Mouse (Mus musculus) 3T3-L1 (cell line): ENCODE results near the gene Cuedc2.

Experiments used
- DNase-seq: peaks from one replicate; pipeline ENCODE4 v3.0.0-alpha.2; 2015; ENCODE audit warnings: low read depth, low spot score

The Cuedc2 gene

DNA sequence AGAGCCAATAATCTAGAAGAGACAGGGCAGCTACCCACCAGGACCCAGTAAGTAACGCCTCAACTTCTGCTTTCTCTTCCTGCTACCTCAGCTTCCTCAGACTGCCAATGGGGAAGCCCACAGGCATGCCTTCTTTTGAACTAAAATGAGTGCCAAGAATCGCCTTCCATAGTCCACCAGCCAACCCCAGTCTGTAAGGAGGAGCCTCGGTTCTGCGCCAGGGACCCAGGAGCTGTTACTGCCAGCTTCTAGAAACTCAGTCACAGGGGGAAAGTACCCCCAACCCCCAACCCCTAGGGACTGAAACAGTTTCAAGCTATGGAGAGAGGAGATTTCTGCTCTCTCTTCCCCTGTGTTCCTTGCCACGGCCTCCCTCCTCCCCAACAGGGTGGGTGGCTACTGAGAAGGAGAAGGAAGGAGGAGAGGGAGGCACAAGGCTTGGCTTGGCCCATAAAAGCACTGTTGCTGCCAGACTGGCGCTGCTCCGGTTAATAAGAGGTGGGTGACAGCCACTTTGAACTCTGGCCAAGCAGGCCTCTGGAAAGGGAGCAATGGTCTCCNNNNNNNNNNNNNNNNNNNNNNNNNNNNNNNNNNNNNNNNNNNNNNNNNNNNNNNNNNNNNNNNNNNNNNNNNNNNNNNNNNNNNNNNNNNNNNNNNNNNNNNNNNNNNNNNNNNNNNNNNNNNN, 927 bp upstream of the Cuedc2 start:
- peak; percentile 75 for DNase-seq

DNA sequence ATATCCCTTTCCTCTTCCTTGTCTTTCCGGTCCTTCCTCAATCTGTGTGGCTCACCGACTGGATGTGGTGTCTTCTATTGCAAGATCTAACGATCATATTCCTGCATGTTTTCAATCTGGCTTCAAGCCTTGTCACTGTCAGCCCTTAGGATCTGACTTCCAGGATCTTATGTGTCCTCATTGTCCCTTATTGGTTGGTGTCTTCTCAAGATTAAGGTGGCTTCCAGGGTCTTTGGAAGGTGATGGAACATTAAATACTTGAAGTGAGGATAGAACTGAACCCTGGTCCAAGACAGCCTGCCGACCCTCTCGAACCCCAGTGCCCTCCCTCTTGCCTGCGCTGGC, 412 bp upstream of the Cuedc2 start:
- DNase-seq: no peak

DNA sequence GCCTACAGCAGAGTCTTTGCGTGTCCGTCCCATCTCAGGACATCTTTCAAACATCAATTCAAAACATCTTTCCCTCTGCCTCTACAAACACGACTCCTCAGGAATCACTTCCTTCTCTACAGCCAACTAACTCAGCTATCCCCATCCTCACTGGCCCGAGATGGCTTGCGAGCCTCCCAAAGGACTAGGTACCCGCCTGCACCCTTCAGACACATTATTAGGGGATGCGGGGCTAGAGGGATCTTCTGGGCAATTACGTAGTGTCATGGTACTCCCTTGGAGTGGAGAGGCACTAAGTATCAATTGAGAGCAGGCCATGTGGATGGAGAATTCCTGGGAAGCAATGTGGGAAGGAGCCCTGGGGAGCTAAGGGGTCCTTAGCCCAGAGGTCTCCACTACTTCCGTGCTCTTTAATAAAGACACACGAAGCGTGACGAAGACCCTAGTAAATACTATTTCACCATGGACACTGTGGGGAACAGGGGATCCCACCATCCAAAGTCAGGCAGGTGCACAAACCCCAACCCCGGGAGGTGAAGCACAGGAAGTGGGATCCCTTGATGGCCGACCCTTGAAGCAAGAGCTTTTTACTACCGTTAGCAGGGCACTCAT, 677 bp downstream of the Cuedc2 start:
- no peak for DNase-seq

DNA sequence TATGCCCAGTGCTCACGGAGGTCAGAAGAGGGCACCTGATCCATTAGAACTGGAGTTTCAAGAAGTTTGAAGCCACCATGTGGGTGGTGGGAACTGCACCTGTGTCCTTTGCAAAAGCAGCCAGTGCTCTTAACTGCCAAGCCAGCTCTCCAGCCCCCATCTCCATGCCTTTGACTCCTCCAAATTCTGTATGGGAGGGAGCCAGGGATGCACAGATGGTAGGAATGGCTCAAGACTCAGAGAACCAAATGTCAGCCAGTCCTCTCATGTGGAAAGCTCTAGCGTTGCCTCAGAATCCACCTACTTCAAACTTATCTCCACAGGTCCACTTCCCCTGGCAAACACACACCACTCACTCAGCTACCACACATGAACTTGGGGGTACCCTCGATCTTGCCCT, 4.6 kb downstream of the Cuedc2 start:
- no peak for DNase-seq

DNA sequence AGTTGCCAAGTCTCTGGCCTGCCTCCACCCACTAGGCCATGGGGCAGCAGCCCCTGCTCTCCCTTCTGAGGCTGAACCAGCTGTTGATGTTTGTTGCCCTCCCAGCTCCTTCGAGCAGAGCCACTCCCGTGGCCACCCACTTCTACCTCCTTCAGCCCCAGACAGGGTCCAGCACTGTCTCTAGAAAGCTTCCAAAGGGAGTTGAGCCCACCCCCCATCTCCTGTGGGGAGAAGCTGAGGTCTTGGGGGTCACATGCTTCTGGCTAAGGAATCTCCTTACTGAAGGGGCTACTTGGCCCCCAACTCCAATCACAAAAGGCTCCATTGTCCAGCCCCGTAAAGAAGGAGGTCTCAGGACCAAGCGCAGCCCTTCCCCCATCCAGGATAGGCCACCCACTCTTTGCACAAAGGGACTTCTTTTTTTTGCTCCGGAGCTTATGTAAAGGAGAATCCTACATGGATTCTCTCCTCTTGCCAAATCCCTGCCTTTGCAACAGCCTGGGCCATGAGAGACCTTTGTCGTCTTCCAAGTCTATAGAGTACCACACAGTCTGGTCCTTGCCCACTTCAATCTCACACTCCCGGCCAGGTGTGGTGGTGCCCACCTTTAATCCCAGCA, 5.7 kb downstream of the Cuedc2 start:
- DNase-seq: no peak

DNA sequence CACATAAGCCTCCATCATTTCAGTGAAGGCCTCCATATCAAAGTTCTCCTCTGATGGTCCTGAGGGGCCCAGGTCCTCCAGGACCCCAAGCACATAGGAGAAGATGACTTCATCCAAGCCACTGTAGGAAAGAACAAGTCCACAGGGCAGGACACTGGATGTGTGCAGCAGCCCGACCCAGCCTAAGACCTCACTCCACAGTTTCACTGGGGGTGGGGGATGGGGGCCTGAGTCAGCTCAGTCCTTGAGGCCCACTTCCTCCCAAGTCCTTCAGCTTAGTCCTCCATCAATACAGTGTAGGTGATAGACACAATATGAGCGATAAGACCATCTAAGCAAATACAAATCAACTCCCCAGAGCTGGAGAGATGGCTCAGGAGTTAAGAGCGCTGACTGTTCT, 6.6 kb downstream of the Cuedc2 start:
- DNase-seq: no peak

DNA sequence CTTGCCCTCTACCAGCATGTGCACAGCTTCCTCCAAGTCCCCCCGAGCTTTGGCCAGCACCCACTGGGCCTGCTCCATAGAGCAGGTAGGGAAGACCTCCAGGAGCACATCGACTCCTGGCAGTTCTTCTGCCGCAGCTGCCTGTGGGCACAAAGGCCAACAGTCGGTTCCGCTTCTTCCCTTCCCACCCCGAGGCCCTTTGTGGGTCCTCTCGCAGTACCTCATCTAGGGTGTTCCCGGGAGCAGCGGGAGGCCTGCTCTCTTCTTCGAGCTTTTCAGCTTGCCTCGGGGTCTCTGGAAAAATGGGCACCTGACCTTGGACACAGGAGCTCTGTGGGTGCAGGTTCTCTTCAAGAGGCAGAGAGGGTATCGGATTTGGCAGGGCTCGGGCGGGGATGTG, 7.2 kb downstream of the Cuedc2 start:
- no peak for DNase-seq

DNA sequence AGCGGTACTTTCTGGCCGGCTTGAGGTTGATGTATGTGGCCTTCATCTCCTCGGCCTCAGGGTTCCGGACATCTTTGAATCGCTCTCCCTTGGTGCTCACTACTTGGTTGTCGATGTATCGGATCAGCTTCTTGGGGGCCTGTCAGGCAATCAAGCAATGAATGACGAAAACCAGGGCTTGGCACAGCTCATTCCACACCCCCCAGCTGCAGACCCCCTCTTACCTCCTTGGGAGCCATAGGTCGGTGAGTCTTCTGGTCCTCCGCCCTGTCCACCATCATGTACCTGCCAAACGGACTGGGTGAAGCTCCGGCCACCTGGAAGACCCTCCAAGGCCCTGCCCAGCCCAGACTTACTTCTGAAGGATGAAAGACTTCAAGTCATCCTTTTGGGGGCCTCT, 7.8 kb downstream of the Cuedc2 start:
- no peak for DNase-seq

DNA sequence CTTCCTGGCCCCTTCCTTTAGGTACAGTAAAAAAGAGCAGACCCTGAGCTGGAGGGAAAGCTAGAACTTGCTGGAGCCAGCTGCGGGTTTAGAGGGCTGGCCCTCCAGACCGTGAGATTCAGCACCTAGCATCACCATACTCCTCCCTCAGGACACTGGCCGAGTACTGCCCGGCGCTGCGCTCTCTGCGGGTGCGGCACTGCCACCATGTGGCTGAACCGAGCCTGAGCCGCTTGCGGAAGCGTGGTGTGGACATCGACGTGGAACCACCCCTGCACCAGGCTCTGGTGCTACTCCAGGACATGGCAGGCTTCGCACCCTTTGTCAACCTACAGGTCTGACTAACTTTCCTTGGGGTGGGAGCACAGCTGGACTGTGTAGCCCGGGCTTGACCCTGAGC, 8.6 kb downstream of the Cuedc2 start:
- peak; percentile 94 for DNase-seq

DNA sequence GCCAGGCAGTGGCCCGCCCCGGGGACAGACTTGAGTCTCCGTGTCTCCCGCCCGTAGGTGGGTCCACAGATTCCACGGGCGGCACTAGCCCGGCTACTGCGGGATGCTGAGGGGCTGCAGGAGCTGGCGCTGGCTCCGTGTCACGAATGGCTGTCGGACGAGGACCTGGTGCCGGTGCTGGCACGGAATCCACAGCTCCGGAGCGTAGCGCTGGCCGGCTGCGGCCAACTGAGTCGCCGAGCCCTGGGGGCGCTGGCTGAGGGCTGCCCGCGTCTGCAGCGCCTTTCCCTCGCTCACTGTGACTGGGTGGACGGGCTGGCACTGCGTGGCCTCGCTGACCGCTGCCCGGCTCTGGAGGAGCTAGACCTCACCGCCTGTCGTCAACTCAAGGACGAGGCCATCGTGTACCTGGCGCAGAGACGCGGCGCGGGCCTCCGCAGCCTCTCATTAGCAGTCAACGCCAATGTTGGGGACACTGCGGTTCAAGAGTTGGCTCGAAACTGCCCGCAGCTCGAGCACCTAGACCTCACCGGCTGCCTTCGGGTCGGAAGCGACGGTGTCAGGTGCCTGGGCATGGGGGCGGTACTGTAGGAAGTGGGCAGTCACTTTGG, 9.4 kb downstream of the Cuedc2 start:
- peak; percentile 36 for DNase-seq

DNA sequence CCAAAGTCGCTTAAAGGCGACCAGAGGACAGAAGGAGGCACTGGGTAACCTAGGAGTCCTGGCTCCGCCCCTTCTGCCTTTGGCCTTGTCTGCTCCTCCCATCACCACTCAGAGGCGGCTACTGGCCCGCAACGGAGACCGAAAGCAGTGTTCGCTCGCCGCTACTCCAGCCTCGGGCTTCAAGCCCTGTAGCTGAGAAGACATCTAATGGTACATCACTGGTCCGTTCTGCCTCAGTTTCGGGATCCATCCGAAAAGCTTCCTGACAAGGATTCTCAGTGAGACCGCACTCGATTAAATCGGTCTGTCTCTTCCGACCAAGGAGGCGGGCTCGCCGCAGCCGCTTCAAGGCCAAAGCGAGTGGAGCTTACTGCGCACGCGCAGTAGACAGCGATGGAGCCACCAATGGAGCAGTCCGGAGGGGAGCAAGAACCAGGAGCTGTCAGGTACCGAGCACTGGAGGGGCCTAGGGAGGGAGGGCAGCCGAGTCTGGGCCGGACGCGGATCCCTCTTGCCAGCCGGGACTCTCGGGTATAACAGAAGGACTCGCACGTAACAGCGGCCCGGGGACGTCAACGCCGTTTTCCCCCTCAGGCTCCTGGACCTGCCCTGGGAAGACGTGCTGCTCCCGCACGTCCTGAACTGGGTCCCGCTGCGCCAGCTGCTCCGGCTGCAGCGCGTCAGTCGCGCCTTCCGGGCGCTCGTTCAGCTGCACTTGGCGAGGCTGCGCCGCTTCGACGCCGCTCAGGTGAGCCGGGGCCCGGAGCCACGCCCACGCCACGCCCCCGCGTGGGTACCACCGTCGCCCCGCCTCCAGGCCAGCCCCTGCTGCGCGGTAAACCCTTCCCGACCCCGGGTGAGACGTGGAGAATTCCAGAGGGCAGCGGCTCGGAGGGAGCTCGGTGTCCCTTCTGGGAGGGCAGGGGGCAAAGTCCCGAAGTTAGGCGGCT, 10.1 kb downstream of the Cuedc2 start, which contains the start of gene Fbxl15:
Gene Fbxl15 (plus strand): TSS at position 104 of the 950 bp plus-strand sequence.
- DNase-seq: peak; percentile 98

DNA sequence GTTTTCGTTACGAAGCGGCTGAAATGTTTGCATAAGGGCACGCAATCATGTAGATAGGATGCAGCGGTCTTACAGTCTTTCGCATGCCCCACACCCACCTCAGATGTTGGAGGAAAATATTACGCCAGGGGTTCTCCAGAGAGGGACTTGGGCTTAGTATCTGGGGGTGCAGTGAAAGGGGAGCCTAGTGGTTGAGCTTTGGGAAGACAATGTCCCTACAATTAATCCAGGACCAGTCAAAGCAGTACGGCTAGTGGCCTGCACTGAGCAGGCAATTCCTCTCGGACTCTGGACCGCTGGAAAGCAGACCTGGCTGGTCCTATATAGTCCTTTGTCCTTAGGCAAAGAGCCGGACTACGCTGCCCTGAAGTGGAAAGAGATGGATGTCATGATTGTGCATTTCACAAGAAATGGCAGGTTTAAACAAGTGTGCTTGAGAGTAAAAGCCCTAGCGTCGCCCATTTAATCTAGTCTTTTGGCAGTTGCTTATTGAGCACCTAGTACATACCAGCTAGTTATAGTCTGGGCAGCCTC, 10.9 kb downstream of the Cuedc2 start:
- no peak for DNase-seq

DNA sequence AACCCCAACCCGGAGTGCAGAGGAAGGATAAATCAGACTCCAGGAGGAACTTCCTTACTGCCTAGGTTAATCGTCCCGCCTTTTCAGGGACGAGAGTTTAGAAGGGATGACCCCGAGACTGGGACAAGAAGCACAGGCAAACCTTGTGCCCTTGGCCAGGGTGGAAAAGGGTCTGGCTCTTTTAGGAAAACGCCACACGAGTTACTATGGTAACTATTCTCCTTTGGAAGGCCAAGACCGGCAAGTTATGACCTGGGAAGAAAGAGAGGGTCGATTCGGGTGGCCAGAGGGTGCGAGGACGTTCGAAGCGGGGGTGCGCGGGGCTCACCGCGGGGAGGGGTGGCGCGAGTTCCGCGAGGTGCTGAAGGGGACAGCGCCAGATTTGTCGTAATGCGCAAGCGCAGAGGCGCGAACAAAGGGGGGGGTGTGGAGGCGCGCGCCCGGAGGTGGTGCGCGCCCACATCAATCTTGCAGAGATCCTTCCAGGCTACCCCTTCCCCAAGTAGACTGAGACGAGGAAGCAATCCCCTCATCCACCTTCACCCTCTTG, 11.7 kb downstream of the Cuedc2 start, which contains the start of gene Psd:
Gene Psd (minus strand): TSS at position 401 of the 550 bp plus-strand sequence.
- no peak for DNase-seq

DNA sequence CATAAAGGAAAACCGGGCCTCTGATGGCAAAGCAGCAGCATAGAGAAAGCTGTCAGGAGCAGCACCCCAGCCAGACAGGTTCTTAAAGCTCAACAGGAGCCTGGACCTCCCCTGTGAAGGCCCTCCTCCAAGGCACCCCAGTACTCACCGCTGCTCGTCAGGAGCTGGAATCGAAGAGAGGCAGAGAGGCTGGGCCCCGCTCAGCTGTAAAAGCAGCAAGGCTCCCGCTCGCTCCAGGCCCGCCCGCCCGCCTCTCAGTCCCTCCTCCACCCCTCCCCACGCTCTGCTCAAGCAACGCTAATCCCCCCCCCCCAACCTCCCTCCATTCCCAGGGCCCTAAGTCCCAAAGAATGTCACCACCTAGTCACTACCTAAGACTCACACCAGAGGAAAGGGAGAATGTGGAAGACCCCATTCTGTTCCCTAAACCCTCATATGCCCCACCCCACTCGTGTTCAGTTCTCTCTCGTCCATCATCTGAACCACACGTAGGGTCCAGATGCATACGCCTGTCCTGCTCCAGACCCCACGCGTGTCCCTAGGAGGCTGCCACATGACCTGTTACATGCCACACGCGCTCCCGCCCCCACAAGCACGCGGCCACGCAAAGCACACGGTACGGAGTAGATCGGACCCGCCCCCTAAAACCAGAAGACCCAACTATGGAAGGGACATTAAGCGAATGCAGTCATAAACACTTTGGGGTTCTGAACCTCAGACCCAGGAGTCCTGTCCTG, 12.3 kb downstream of the Cuedc2 start:
- DNase-seq: no peak

DNA sequence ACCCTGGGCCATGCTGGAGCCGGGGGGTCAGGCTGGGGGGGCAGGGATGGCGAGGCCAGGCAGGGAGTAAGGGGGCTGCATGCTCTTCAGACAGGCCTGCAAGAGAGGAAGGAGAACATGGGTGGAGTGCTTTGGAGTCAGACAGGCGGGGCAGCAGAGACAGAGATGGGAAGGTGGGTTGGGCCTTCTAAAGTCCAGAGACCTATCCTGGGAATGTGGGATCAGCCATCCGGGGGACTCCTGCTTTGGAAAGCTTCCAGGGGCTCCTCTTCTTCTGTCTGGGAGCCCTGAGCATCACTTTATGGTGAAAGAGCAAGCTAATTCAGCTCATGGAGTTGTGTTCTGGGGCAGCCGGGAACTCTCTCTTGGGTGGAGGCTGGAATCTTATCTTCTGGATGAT, 13.6 kb downstream of the Cuedc2 start:
- DNase-seq: no peak

DNA sequence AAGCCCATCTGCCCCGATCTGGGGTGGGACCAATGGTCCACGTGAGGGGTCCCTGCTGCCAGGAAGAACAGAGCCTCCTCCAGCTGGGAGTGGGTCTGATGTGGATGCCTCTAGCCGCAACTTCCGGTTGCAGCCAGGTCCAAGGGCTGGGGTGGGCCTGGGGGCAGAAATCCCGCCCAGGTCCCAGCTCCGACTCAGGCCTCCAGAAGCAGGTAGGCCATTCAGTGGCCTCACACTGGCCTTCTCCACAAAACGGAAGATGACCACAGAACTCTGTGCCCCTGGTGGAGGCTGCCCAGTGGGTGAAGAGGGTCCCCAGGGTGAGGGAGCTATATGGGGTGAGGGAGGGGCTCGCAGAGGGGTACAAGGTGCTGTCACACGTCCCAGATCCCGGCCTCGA, 14.1 kb downstream of the Cuedc2 start:
- DNase-seq: no peak

DNA sequence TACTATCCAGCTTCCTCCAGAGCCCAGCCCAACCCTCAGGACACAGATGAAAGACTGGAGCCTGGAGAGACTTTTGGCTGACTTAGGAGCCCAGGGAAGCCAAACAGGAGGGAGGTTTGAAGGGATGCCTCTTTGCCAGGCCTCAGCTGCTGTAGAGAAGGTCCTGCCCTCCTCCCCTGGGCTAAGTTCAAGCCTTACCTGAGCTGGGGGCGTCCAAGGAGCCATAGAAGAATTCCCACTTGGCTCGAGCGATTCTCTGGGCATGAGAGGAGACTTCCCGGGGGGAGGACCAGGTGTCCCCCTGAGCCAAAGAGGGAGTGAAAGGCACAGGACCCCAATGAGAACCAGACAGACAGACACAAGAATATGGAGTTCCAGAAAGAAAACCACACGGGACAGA, 14.8 kb downstream of the Cuedc2 start:
- no peak for DNase-seq

DNA sequence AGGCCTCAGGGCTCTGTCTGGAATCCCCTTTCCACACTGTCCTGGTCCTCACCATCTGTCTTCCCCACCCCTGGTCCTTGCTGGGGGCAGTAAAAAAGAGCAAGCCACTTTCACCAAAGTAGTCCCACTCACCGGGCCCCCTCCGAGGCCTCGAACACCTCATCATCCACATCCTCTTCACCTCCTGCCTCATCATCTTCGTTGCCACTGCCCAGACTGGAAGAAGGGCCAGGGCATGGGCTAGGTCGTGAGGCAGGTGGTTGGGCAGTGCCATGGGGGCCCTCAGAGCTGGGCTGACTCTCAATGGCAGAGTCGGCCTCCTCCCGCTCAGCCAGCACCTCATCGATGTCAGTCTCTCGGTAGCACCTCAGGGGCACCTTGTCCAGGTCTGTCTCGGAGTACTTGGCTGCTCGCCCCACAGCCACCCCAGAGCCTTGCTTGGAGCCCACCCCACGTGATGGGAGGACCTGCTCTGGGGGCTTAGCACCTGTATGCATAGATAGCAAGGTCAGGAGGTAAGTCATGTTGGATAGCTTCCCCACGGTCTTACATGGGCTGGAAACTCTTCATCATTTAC, 15.4 kb downstream of the Cuedc2 start:
- DNase-seq: no peak

DNA sequence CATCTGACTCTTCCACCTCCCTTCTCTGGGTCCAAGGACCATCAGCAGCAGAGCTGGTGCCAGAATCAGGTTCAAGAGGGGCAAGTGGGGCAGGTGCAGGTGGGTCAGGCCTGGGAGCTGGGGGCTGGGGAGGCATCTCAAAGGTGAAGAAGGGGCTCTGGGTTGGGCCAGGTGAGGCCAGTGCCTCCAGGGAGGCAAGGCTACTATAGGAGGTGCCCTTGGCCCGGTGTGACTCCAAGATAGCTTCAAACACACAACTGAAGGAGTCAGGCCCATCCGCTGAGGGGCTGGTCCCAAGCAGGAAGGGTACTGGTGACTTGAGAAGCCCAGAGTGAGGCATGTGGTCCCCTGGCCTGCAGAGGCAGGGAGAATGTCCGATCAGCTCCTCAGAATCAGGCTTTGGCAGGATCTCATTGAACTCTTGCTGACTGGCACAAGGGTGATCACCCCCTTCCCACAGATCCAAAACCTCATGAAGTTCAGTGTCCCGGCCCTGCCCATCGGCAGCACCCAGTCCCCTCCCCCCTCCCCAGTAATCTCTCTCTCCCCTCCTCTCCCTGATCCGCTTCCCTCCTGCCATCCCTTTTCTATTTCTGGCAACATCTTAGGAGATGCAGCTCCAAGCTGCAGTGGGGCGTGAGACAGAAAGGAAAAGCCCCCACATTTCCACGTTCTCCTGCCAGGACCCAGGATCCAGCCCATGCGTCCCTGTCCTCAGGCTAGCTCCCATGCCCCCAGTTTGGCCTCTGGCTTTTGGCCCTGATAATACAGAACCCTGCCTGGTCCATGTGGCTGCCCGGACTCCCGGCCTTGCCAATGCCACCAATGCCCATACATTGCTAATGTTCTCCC, 16.1 kb downstream of the Cuedc2 start:
- no peak for DNase-seq
